Mouse (Mus musculus) megakaryocyte, embryonic 14.5 days (primary cell): ENCODE results near the gene Ankrd28.

Experiments
- FLI1 ChIP-seq: IDR thresholded peaks from 2 replicates; pipeline ENCODE4 v1.6.1; 2012; ENCODE audit warnings: low read length, inconsistent platforms, mixed read lengths
- GATA1 ChIP-seq: IDR thresholded peaks from 3 replicates; pipeline ENCODE4 v1.6.1; 2012; ENCODE audit warnings: mixed read lengths, low read length, inconsistent platforms, borderline replicate concordance

- TF ChIP-seq GATA1 (no peak), FLI1 (no peak)
Measured at GRCm38 (mm10) chr14:31718332-31718731, 112.1 kb downstream of the Ankrd28 start.
